Mouse (Mus musculus) cerebellum, adult 2 months (tissue): ENCODE data around the gene Arid3b. TPM values are rescaled to one million over a fixed set of nuclear protein-coding genes. Genes with fewer than 3 reads are reported as not detected.

Source experiments
- DNase-seq, 2 experiments: peaks; one replicate each; pipeline ENCODE4 v3.0.0; 2021
- H3K27ac ChIP-seq: fragments of 200-500 bp; 2 replicates; pipeline ENCODE4 v1.5.1; 2012; ENCODE audit warnings: low read length, control low read depth, inconsistent platforms; ENCODE audit not compliant: insufficient read depth
- H3K27me3 ChIP-seq: fragments of 200-500 bp; 2 replicates; pipeline ENCODE4 v1.6.1; 2012; ENCODE audit warnings: inconsistent platforms, mild to moderate bottlenecking, low read length, moderate library complexity; ENCODE audit not compliant: control insufficient read depth, insufficient read depth
- H3K4me1 ChIP-seq: fragments of 200-500 bp; 2 replicates; pipeline ENCODE4 v1.6.1; 2011; ENCODE audit warnings: low read length; ENCODE audit not compliant: control insufficient read depth, insufficient read depth
- H3K4me3 ChIP-seq: fragments of 200-500 bp; replicated peaks from 2 replicates; pipeline ENCODE3; 2011; ENCODE audit warnings: mild to moderate bottlenecking, low read depth, low read length, control low read depth; ENCODE audit not compliant: insufficient read depth
- CTCF ChIP-seq: fragments of 200-500 bp; IDR thresholded peaks from 2 replicates; pipeline ENCODE4 v1.5.1; 2011; ENCODE audit warnings: low read depth, mild to moderate bottlenecking, control low read depth, low read length, moderate library complexity, borderline replicate concordance; ENCODE audit not compliant: insufficient read depth
- POLR2A ChIP-seq: fragments of 200-500 bp; IDR thresholded peaks from 2 replicates; pipeline ENCODE4 v1.6.1; 2011; ENCODE audit warnings: low read length, control low read depth, borderline replicate concordance; ENCODE audit not compliant: insufficient read depth
- WGBS: fragments of 180-500 bp; shearing (Covaris S2); methylation state at CpG from one replicate; pipeline ENCODE4 v1.1.7; 2018; 5-methylcytosine and 5-hydroxymethylcytosine counted together
- polyA plus RNA-seq: library from polyadenylated mRNA; depleted of rRNA; stranded (reverse); fragments of >200 nt; gene quantifications from 2 replicates; pipeline ENCODE4 v1.2.3, GENCODE M21; 2012

The Arid3b gene
- polyA plus RNA-seq, 1 experiment: 5.8 TPM

GRCm38 (mm10) chr9:57835841-57836514, 615 bp downstream of the Arid3b start:
- 2% methylated on average over 22 of the region's 22 CpGs for WGBS
- Histone ChIP-seq H3K4me3 (peak overlapping the region; percentile 75), H3K27ac (peak overlapping the region; percentile 21; the same call in 1 of the 2 replicates), H3K27me3 (no peaks in the 10 kb centered on the region), H3K4me1 (peaks cover 4% of the 10 kb centered on the region)
- peak; percentile 12 to 35 for DNase-seq
- TF ChIP-seq POLR2A: no peak
- no peak for TF ChIP-seq CTCF

- Histone ChIP-seq H3K27me3 (no peaks in the 10 kb centered on the region), H3K4me1 (peaks cover 6% of the 10 kb centered on the region), H3K4me3 (no peak overlapping the region), H3K27ac (no peak overlapping the region)
- 69% methylated on average over 11 of the region's 11 CpGs for WGBS
- no peak for DNase-seq
- TF ChIP-seq CTCF (no peak), POLR2A (no peak)
Observed at GRCm38 (mm10) chr9:57834629-57835417, 1.8 kb downstream of the Arid3b start.

GRCm38 (mm10) chr9:57833762-57834471, 2.7 kb downstream of the Arid3b start:
- TF ChIP-seq CTCF: no peak
- no peak for TF ChIP-seq POLR2A
- WGBS: 75% methylated on average over 9 of the region's 9 CpGs
- peaks cover 6% of the 10 kb centered on the region for H3K4me1 ChIP-seq
- H3K27me3 ChIP-seq: no peaks in the 10 kb centered on the region
- no peak overlapping the region for H3K27ac ChIP-seq
- no peak for DNase-seq
- H3K4me3 ChIP-seq: no peak overlapping the region

- Histone ChIP-seq H3K27ac (no peak overlapping the region), H3K4me1 (peaks cover 6% of the 10 kb centered on the region), H3K4me3 (no peak overlapping the region), H3K27me3 (no peaks in the 10 kb centered on the region)
- DNase-seq: peak; percentile 66 to 67
- TF ChIP-seq POLR2A (no peak), CTCF (no peak)
- WGBS: 11% methylated on average over 24 of the region's 24 CpGs
Observed at GRCm38 (mm10) chr9:57831267-57832082, 5.1 kb downstream of the Arid3b start.

GRCm38 (mm10) chr9:57829812-57830557, 6.6 kb downstream of the Arid3b start:
- DNase-seq: no peak
- Histone ChIP-seq H3K4me3 (no peak overlapping the region), H3K27ac (no peak overlapping the region), H3K4me1 (peaks cover 6% of the 10 kb centered on the region), H3K27me3 (no peaks in the 10 kb centered on the region)
- 85% methylated on average over 6 of the region's 6 CpGs for WGBS
- TF ChIP-seq POLR2A: no peak
- no peak for TF ChIP-seq CTCF

GRCm38 (mm10) chr9:57823397-57823796, 13.2 kb downstream of the Arid3b start:
- 95% methylated on average over 1 of the region's 1 CpGs for WGBS
- H3K4me1 ChIP-seq: no peaks in the 10 kb centered on the region
- TF ChIP-seq POLR2A: no peak
- TF ChIP-seq CTCF: no peak

More at GRCm38 (mm10) chr9:57823397-57823796, 13.2 kb downstream of the Arid3b start:
- no peak overlapping the region for H3K4me3 ChIP-seq
- H3K27me3 ChIP-seq: no peaks in the 10 kb centered on the region
- no peak for DNase-seq
- no peak overlapping the region for H3K27ac ChIP-seq
